Mouse (Mus musculus) left cerebral cortex, adult 9 months (tissue): ENCODE measurements at regions not wholly inside any gene's neighbourhood (a gene's known extent, or its start where the extent isn't known, plus 50 kb on each side); places are given as distances from the start of the nearest gene placed in this dataset.

Experiments used
- DNase-seq, 2 experiments: peaks; one replicate each; pipeline ENCODE4 v3.0.0; 2022; ENCODE audit warnings: low spot score in 2 of 2

DNA sequence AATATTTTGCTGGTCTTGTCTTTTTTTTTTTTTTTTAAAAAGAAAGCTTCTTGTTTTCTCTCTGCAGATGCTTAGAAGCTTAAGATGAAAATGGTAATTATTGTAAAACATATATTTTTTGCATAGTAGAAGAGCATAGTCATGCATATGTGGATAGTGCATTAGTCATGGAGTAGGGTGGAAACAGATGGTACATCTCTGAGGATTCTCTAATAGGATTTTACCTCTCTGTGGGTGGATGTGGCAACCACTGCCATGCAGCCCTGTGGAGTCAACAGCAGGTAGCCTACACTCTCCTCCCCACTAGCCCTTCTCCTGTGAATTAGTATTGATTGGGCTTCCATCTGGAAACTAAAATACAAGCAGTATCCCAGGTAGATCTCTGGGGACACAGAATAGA is 409.2 kb downstream of the Nr4a2 start:
- DNase-seq, result peak in 1 of 2 experiments; percentile 24

GRCm38 (mm10) chr2:56683574-56683973 is 440.2 kb downstream of the Nr4a2 start:
- DNase-seq, result no peak

DNA sequence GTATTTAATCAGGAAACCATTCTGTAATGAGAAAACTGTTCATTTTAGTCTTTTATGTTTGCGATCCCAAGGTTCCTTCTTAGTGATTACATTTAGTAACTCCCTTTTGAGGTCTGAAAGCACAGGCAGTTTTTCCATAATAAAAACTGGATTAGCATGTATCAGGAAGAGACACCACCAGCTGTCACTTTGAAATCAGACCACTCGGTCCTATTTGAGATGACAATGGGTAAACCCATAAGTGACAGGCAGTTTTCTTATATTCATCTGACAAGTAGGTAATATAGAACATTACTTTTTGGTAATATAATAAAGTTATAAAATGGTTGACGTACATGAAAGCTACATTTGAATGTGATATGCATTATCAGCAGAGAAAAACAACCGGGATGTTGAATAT is 449.9 kb downstream of the Nr4a2 start:
- no peak for DNase-seq

DNA sequence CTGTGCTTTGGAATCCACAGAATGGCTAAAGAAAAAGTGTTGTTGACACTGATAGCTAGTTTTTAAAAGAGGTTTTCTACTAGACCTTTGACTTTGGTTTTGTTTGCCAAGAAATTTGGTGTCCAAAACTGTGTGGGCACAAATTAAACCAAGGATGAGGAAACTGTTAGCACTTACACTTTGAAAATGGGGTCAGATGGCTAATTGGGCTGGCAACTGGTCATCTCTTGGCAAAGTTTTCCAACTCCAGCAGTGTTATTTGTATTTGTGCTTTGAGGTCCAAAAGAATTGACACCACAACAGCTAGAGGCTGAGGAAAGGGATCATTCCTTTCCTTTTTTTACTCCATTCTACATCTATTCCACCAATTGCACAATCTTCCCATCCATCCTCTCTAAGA is 451.1 kb downstream of the Nr4a2 start:
- DNase-seq, result peak in 1 of 2 experiments; percentile 7

- DNase-seq, result no peak
Measured at GRCm38 (mm10) chr2:56662306-56662956, 461.4 kb downstream of the Nr4a2 start.
